Mouse (Mus musculus): Measurements from ENCODE around the gene Gli2.

- TF ChIP-seq CTCF (IDR thresholded peaks at IDR 0.05; ENCODE audit: low read depth, low read length) = no peak
- no peak for TF ChIP-seq GATA1 (IDR thresholded peaks at IDR 0.05; ENCODE audit: borderline replicate concordance, low read length)
- no peak for TF ChIP-seq TAL1 (conservative IDR thresholded peaks at IDR 0.05; ENCODE audit: low read depth, low read length)
- no peak for TF ChIP-seq GATA2 (IDR thresholded peaks at IDR 0.05; ENCODE audit: borderline replicate concordance, low read depth, low read length)
Measured at GRCm38 (mm10) chr1:118810336-118810735, 243.1 kb downstream of the Gli2 start.
